Mouse (Mus musculus) midbrain, postnatal 0 days (tissue): ENCODE results near the gene Vcl. TPM values are rescaled to one million over a fixed set of nuclear protein-coding genes. Genes with fewer than 3 reads are reported as not detected.

ENCODE experiments used
- ATAC-seq: fragments of 200-750 bp; cut with Nextera tagmentation; 2 replicates; pipeline ENCODE4 v1.8.0; 2017; ENCODE audit warnings: moderate number of reproducible peaks, mild to moderate bottlenecking, moderate TSS enrichment, moderate library complexity; ENCODE audit not compliant: low FRiP score
- DNase-seq: peaks from one replicate; pipeline ENCODE4 v3.0.0-alpha.2; 2015; ENCODE audit warnings: low spot score
- H3K27ac ChIP-seq: fragments of 300-500 bp; sonication (generic); 2 replicates; pipeline ENCODE4 v1.5.1; 2014; ENCODE audit warnings: low read depth, mild to moderate bottlenecking, low read length, mixed read lengths
- H3K27me3 ChIP-seq: fragments of 300-500 bp; sonication (generic); 2 replicates; pipeline ENCODE4 v1.6.1; 2014; ENCODE audit warnings: low read length, control low read depth, mixed read lengths; ENCODE audit not compliant: insufficient read depth
- H3K36me3 ChIP-seq: fragments of 300-500 bp; sonication (generic); 2 replicates; pipeline ENCODE4 v1.6.1; 2014; ENCODE audit warnings: low read length, control low read depth, mixed read lengths; ENCODE audit not compliant: insufficient read depth
- H3K4me1 ChIP-seq: fragments of 300-500 bp; sonication (generic); 2 replicates; pipeline ENCODE4 v1.6.1; 2014; ENCODE audit warnings: mild to moderate bottlenecking, control low read depth, antibody characterized with exemption, low read length, mixed read lengths; ENCODE audit not compliant: insufficient read depth
- H3K4me2 ChIP-seq: fragments of 300-500 bp; sonication (generic); 2 replicates; pipeline ENCODE4 v1.6.1; 2014; ENCODE audit warnings: low read depth, mild to moderate bottlenecking, low read length, mixed read lengths; ENCODE audit not compliant: poor library complexity, severe bottlenecking
- H3K4me3 ChIP-seq: fragments of 300-500 bp; sonication (generic); 2 replicates; pipeline ENCODE4 v1.5.1; 2014; ENCODE audit warnings: low read depth, mild to moderate bottlenecking, low read length, moderate library complexity
- H3K9ac ChIP-seq: fragments of 300-500 bp; sonication (generic); replicated peaks from 2 replicates; pipeline ENCODE4 v1.6.1; 2014; ENCODE audit warnings: mild to moderate bottlenecking, low read length, moderate library complexity, mixed read lengths; ENCODE audit not compliant: poor library complexity, severe bottlenecking
- H3K9me3 ChIP-seq: fragments of 300-500 bp; sonication (generic); 2 replicates; pipeline ENCODE4 v1.6.1; 2016; ENCODE audit warnings: low read length, control low read depth
- CTCF ChIP-seq: IDR thresholded peaks from 2 replicates; pipeline ENCODE4 v1.5.1; 2016; ENCODE audit warnings: antibody characterized with exemption, mild to moderate bottlenecking
- WGBS: fragments of 180-500 bp; shearing (Covaris S2); extraction: QIAGEN DNeasy Blood & Tissue Kit; methylation state at CpG from one replicate; pipeline ENCODE4 v1.1.7; 2014; 5-methylcytosine and 5-hydroxymethylcytosine counted together
- polyA plus RNA-seq: library from polyadenylated mRNA; unstranded; fragments of >200 nt; fragmentation: Nextera tagmentation; extraction: Ambion mirVana; gene quantifications from 2 replicates; pipeline ENCODE4 v1.2.1, GENCODE M21; 2015
- total RNA-seq: library from RNA; depleted of rRNA; stranded (reverse); fragments of >200 nt; gene quantifications from 2 replicates; pipeline ENCODE4 v1.2.3, GENCODE M21; 2014

Gene Vcl
- total and polyA plus RNA-seq, 2 experiments from 2014 or later: 8.6 to 21.6 TPM

GRCm38 (mm10) chr14:21052781-21053130 lies 123.6 kb downstream of the Vcl start:
- ATAC-seq: peak; percentile 86
- TF ChIP-seq CTCF: peak; percentile 58
- under 1% methylated on average over 25 of the region's 25 CpGs for WGBS

DNA sequence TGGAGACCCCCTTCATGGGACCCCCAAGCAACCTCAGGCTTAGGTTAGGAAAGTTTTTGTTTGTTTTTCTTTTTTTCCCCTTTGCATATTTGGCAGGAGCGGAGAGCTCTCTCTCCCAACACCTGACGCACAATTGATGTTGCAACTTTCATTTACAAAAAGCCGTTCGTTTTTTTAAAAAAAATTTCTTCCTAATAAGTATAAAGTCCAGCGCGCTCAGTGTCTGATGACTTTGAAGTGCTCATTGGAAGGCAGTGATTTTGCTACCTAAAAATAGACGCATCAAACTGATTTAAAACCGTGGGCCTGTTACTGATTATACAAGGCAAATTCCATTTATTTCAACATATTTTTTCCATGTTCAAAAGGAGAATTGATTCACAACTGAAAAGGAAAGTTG lies 124.0 kb downstream of the Vcl start:
- H3K4me1 ChIP-seq: no peaks in the 10 kb centered on the region; the same call in 1 of the 2 replicates
- H3K27ac ChIP-seq: no peak overlapping the region
- DNase-seq: no peak
- TF ChIP-seq CTCF: no peak
- H3K36me3 ChIP-seq: no peaks in the 10 kb centered on the region
- H3K4me2 ChIP-seq: peak overlapping the region; percentile 91
- no peak for ATAC-seq
- peak overlapping the region; percentile 90; the same call in 1 of the 2 replicates for H3K9ac ChIP-seq
- no peaks in the 10 kb centered on the region for H3K27me3 ChIP-seq
- H3K9me3 ChIP-seq: no peaks in the 10 kb centered on the region
- WGBS: 10% methylated on average over 8 of the region's 8 CpGs
- H3K4me3 ChIP-seq: peak overlapping the region; percentile 94

More at GRCm38 (mm10) chr14:21052781-21053130, 123.6 kb downstream of the Vcl start:
- Histone ChIP-seq H3K4me2 (peak overlapping the region; percentile 91), H3K27me3 (no peaks in the 10 kb centered on the region), H3K4me3 (peak overlapping the region; percentile 94), H3K4me1 (no peaks in the 10 kb centered on the region; the same call in 1 of the 2 replicates), H3K27ac (peak overlapping the region; percentile 88), H3K36me3 (no peaks in the 10 kb centered on the region), H3K9ac (peak overlapping the region; percentile 90), H3K9me3 (no peaks in the 10 kb centered on the region)
- peak; percentile 79 for DNase-seq

- Histone ChIP-seq H3K4me1 (no peaks in the 10 kb centered on the region; the same call in 1 of the 2 replicates), H3K27ac (no peak overlapping the region), H3K27me3 (no peaks in the 10 kb centered on the region), H3K4me2 (no peak overlapping the region; the same call in 1 of the 2 replicates), H3K36me3 (no peaks in the 10 kb centered on the region), H3K4me3 (no peak overlapping the region), H3K9ac (no peak overlapping the region), H3K9me3 (no peaks in the 10 kb centered on the region)
- DNase-seq: no peak
- no peak for ATAC-seq
- WGBS: 54% methylated on average over 7 of the region's 7 CpGs
- TF ChIP-seq CTCF: no peak
These were observed 124.4 kb downstream of the Vcl start for GRCm38 (mm10) chr14:21053586-21053985.

- ATAC-seq (no peak), DNase-seq (no peak)
- no peak overlapping the region for H3K9ac ChIP-seq
- H3K27ac ChIP-seq: no peak overlapping the region
- H3K36me3 ChIP-seq: no peaks in the 10 kb centered on the region
- no peak overlapping the region for H3K4me3 ChIP-seq
- no peaks in the 10 kb centered on the region for H3K9me3 ChIP-seq
- no peak for TF ChIP-seq CTCF
- H3K4me1 ChIP-seq: no peaks in the 10 kb centered on the region
- no peak overlapping the region for H3K4me2 ChIP-seq
- H3K27me3 ChIP-seq: no peaks in the 10 kb centered on the region
- 92% methylated on average over 2 of the region's 2 CpGs for WGBS
These were observed 129.8 kb downstream of the Vcl start for GRCm38 (mm10) chr14:21058972-21059371.

DNA sequence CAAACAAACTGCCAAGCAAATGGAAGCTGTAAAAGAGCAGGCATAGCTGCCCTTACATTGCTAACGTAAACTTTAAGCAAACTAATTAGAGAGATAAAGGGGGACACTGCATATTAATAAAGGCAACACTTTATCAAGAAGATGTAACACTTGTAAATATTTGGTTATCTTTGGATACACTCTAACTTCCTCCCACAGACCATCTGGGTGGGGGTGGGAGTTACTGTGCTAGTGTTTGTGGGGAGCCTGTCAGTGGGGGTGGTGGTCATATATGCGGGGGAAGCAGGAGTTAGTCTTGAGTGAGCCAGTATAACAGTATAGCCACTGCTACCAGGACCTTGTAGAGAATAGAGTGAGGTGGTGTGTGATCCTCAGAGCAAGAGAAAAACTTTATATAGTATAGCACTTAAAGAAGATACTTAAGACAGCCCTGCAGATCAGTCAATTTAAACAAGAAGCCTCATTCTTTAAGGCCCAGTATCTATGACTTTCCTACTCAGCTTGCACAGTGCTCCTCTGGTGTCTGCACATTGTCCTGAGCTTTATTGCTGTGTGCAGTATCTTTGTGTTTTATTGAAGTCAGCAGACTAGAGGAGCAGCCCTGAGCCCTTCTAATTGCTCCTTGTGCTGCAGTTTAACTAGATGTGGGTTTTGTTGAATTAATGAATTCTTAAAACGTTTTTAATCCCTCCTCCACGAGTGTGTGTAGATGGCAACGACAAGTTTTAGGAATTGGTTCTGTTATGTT lies 133.7 kb downstream of the Vcl start:
- ATAC-seq: no peak
- H3K9me3 ChIP-seq: no peaks in the 10 kb centered on the region
- H3K4me1 ChIP-seq: no peaks in the 10 kb centered on the region
- no peaks in the 10 kb centered on the region for H3K27me3 ChIP-seq
- TF ChIP-seq CTCF: no peak
- no peak overlapping the region for H3K9ac ChIP-seq
- no peak overlapping the region for H3K4me2 ChIP-seq
- H3K4me3 ChIP-seq: no peak overlapping the region
- no peak overlapping the region for H3K27ac ChIP-seq
- no peak for DNase-seq
- 77% methylated on average over 5 of the region's 5 CpGs for WGBS
- no peaks in the 10 kb centered on the region for H3K36me3 ChIP-seq

DNA sequence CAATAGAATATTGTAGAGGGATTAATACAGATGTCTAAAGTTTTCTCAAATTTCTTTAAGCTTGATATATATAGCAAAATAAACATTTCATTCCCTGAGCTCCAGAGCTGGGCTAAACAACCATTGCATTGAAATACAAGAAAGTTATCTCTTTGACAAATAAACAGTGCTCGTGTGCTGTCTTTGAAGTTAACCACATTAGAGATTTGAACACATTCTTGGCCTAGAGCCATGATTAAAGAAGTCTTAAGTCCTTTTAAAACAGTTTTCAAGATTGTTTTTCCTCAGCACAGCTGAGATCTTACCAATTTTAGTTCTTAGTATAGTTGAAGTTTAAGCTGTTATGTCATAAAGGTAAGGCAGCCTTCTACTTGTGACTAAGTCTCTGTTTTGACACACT lies 135.1 kb downstream of the Vcl start:
- 45% methylated on average over 1 of the region's 1 CpGs for WGBS
- Histone ChIP-seq H3K9me3 (no peaks in the 10 kb centered on the region), H3K9ac (no peak overlapping the region), H3K27ac (no peak overlapping the region), H3K36me3 (no peaks in the 10 kb centered on the region), H3K4me2 (no peak overlapping the region), H3K4me1 (no peaks in the 10 kb centered on the region), H3K27me3 (no peaks in the 10 kb centered on the region), H3K4me3 (no peak overlapping the region)
- no peak for TF ChIP-seq CTCF
- DNase-seq (no peak), ATAC-seq (no peak)
